Mouse (Mus musculus): ENCODE results near the gene Rgs8.

- TF ChIP-seq CTCF (IDR thresholded peaks at IDR 0.05; ENCODE audit: low read depth, low read length), result no peak
- TF ChIP-seq EP300 (IDR thresholded peaks at IDR 0.05; ENCODE audit: insufficient read depth, low read depth, low read length), result no peak
Measured at GRCm38 (mm10) chr1:153672698-153673097, 19.9 kb downstream of the Rgs8 start.
